Mouse (Mus musculus) heart, postnatal 25 days (tissue): Measurements from ENCODE around the gene St3gal6. TPM values are rescaled to one million over a fixed set of nuclear protein-coding genes. Genes with fewer than 3 reads are reported as not detected.

Source experiments
- DNase-seq: peaks from one replicate; pipeline ENCODE4 v3.0.0; 2022; ENCODE audit warnings: low spot score
- intact Hi-C: fragments of 180-260 bp; cut with DNase I; formaldehyde crosslinking; loops from one replicate; pipeline ENCODE4 v1.15.1; 2025
- total RNA-seq, 2 experiments: library from RNA; stranded (reverse); gene quantifications; 2 replicates each; pipeline ENCODE4 v1.2.3; 2021

The St3gal6 gene
- total RNA-seq, 2 experiments from 2014 or later = 40.6 to 44.7 TPM

DNA sequence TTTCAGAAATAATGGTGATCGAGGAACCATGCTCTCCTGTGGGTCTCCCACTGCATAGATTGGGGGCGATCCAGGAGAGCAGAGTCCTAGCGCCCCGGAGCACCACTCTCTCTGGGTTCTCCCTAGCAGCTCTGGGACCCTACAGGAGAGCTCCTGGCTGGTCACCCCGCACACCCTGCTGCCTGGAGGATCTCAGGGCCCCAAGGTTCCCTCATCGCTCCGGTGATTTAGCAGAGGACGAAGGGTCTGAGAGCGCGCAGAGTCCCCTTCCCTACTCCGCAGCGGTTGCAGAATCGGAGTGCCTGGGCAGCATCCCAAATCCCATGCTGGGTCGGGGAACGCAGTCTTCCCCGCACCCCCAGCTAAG lies 1.4 kb downstream of the St3gal6 start:
- no peak for DNase-seq
- intact Hi-C loops = loop anchor here (2.0 to 5.0 kb wide), 4 partner anchors 26 to 115 kb away; partner anchors contain the start of gene Dcbld2

DNA sequence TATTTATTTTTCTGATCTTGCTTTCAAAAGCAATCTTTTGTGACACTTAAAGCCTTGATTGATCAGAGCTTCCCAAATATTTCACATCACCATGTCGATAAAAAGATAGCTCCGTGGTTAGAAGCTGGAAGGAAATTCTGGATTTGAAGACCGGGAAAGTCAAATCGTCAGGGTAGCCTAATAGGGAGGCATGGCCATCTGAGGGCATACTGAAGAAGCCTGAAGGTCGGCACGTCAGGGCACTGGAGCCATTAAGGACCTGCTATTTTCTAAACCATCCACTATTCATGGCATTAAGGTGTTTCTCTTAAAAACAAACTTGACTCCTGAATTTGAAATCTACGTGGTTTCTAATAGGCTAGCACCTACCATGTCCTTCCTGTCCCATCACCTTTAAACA lies 2.1 kb downstream of the St3gal6 start:
- no peak for DNase-seq
- intact Hi-C loops = loop anchor here (2.0 to 5.0 kb wide), 4 partner anchors 25 to 115 kb away; partner anchors contain the start of gene Dcbld2

- DNase-seq = no peak
- intact Hi-C loops = loop anchor here (5.0 kb wide), 2 partner anchors 101 to 114 kb away; partner anchors contain the start of gene Dcbld2
Measured at GRCm38 (mm10) chr16:58521182-58521581, 2.9 kb downstream of the St3gal6 start.

GRCm38 (mm10) chr16:58520457-58520856 lies 3.6 kb downstream of the St3gal6 start:
- DNase-seq = no peak
- intact Hi-C loops = loop anchor here (5.0 kb wide), 2 partner anchors 102 to 113 kb away; partner anchors contain the start of gene Dcbld2

GRCm38 (mm10) chr16:58519650-58520073 lies 4.4 kb downstream of the St3gal6 start:
- peak; percentile 17 for DNase-seq
- intact Hi-C loops = loop anchor here (5.0 kb wide), 2 partner anchors 103 to 112 kb away; partner anchors contain the start of gene Dcbld2

- no peak for DNase-seq
- intact Hi-C loops = no loop called here
Measured at GRCm38 (mm10) chr16:58516960-58517798, 6.9 kb downstream of the St3gal6 start.

DNA sequence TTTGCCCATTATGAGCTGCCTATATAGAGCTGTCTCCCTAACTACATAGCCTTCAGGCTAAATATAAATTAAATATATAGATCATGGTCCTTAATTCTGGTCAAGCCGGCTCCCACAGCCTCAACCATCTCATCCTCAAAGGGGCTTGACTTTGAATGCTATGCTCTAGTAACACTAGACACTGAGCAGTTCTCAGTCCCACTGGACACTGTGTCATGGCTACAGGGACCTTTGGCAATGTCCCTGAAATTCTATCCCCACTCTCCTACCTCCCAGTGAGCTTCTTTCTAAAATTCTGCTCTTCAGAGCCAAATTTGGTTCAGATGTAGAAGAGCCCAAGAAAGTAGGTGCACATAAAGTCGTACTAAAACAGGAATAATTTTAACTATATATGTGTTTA lies 7.9 kb downstream of the St3gal6 start:
- no peak for DNase-seq
- intact Hi-C loops = no loop called here

DNA sequence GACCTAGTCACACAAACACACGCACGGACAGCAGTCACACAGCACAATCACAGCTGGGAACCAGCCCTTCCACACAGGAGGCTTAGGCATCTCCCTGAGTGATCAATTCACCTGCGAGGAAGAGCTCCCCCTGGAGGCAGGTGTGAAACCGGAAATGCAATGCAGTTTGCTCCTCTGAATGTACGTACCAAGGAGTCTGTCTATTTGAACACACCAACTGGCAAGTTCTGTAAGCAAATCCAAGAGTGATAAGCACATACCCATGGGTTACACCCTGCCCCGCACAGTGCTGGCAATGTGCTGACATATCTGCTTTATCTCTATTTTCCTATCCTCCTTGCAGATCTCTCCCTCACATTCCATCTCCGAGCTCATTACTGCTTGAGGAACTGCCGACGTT lies 9.5 kb downstream of the St3gal6 start:
- DNase-seq = no peak
- intact Hi-C loops = no loop called here

DNA sequence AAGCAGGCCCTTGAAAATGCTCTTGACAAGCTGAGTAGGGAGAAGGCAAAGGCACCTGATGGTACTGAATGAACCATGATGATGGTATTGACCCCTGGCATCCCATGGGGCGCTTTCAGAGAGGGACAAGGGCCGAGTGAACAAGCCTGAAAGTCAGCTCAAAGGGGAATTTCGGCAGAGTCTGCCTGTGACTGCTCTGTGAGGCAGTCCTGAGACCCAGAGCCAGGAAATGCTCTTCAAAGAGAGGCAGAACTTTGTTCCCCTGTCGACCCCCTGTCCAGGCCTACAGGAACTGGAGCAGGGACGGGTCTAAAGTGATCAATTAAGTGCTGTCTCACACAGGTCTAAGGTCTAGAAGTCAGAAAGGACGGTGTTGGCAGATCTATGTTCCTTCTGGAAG lies 10.3 kb downstream of the St3gal6 start:
- intact Hi-C loops = no loop called here
- no peak for DNase-seq

- peak; percentile 19 for DNase-seq
- intact Hi-C loops = no loop called here
Measured at GRCm38 (mm10) chr16:58512887-58513286, 11.2 kb downstream of the St3gal6 start.

DNA sequence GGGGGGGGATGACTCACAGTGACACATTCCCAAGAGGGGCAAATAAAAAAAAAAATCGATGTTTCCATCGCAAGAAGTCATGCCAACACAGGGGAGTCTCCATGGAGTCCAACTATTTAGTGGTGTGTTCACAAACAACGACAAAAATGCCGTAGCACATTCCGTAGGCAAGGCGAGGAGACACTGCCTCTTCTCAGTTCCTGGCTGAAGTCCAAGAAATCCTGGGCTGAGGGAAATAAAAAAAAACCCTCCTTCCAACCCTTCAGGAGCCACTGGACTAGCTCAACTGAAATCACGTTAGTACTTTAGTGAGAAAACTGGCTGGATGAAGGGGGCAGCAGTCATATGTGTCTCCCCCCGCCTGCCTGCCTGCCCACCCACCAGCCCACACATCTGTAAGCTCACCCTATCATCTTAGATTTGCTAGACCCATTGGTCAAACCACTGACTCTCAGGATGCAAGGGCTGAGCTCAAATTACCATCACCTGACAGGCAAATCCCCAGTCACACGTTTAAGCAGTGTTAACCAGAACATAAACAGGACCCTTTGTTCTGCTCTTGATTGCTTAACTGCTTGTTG lies 11.8 kb downstream of the St3gal6 start:
- intact Hi-C loops = no loop called here
- peak; percentile 6 for DNase-seq

GRCm38 (mm10) chr16:58504945-58505344 lies 19.1 kb downstream of the St3gal6 start:
- intact Hi-C loops = no loop called here

DNA sequence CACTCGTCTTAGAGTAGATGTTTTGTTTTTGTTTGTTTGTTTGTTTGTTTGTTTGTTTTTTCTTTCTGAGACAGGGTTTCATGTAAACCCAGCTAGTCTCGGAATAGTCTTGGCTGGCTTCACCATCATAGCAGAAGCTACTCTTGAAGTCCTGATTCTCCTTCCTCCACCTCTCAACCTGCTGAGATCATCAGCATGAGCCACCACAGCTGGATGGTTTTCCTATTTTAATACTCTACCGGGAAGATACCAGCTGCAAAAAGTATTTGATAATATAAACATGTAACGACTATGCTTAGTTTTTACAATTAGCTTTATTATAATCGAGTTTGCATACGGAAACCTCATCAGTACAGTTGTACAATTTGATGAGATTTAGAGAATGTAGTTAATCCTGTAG lies 21.5 kb downstream of the St3gal6 start:
- no peak for DNase-seq
- intact Hi-C loops = no loop called here

More at GRCm38 (mm10) chr16:58504945-58505344, 19.1 kb downstream of the St3gal6 start:
- DNase-seq = no peak

GRCm38 (mm10) chr16:58501760-58502301 lies 22.2 kb downstream of the St3gal6 start:
- intact Hi-C loops = no loop called here
- DNase-seq = no peak

DNA sequence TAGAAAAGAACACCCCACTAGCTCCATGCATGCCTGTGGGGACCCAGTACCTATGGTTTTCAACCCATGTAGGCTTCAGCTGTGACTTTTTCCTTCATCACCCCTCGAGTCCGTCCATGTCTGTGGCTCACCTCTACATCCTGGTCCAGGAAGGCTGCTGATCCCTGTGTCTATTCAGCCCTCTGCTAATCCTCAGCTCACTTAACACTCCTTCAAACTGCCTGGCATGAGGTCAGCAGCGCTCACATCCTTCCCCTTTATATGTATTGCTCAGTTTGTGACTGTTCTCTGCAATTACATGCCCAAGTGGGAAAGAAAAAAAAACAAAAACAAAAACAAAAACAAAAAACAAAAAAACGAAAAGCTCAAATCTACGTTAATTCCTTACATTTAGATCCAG lies 24.4 kb downstream of the St3gal6 start:
- no peak for DNase-seq
- intact Hi-C loops = no loop called here

DNA sequence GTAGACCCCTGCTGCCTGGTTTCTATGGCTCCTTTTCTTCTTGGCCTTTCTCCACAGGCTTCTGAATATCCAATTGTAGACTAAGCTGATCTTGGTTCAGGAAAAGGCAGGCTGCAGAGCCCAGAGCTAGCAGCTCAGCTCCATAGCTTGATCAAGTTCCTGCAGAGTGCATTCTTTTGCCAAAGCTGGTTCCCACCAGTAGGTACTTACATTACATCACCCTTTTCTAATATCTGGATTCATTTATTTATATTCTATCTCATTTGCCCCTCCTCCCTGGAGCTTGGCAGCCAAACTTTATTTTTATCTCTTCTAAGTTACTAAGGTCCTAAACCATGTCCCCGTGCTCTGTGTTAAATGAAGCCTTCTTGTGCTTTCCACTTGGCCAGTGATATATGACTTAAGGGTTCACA lies 24.9 kb downstream of the St3gal6 start:
- no peak for DNase-seq
- intact Hi-C loops = no loop called here

DNA sequence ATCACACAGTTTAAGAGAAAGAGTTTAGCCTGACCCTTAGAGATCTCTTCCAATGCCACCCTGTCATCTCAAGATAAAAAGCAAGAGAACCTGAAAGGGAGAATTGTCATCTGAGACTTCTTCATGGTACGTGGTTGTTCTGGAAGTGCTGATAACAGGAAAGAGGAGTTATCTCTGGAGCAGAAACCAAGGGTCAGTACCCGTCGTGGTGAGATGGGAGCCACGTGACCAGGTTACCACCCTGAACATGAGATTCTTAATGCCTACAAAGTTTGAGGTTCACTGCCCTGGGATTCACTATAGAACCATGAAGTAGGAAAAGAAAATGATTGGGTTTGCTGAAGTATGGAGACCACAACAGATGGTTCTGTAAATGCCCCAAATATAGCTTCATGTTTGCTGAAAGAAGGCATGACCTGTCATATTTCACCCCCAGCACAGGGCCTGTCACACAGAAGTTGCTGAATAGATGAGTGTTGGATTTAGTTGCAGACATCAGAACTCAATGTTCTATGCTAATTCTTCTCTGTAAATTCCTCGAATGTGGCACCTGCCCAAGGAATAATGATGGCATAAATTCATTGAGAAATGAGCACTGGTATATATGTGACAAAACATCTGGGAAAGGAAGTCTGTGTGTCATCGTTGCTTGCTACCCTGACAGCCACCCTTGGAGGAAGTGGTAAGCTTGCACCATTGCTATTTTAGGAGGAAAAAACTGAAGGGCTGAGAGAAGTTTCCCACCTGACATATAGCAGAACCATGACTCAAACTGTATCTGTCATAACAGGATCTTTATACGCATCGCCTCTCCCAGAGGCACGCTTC lies 25.9 kb downstream of the St3gal6 start:
- intact Hi-C loops = loop anchor here (2.0 kb wide), 1 partner anchor 25 kb away; no protein-coding TSS in a partner anchor
- DNase-seq = no peak

DNA sequence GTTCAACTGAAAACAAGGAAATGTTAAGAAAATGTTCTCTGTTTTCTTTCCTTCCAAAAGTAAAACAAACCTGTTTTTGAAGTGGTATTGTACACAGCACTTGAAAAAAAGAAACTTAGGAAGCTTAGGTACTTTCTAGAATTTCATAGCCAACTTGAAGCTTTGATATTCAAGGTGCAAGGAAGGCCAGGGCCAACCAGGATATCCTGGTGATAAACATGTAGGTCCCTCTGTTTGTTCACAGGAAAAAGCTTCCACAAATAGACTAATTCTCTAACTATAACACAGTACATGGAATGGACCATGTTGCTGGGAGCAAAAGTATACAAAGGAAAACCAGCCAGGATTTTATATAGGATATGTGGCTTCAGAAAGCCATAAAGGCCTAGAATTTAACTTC lies 27.3 kb downstream of the St3gal6 start:
- no peak for DNase-seq
- intact Hi-C loops = loop anchor here (2.0 kb wide), 1 partner anchor 26 kb away; no protein-coding TSS in a partner anchor

DNA sequence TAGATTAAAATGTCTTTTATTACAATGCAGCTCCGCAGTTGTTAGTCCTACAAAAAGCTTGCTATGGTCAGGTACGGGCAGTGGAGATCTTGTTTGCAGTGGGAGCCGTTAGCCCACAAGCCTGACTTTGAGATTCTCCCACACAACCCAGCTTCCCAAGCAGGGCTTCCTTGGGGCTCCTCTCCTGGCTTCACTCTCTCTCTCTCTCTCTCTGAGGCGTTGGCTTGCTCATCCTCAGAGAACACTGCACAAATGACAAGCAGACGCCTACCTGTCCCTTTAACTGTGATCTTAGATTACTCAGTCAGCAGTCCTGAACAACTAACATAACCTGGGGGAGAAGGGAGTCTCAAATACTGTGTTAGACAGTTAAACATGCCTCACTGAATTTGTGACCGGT lies 36.2 kb downstream of the St3gal6 start:
- no peak for DNase-seq
- intact Hi-C loops = no loop called here

DNA sequence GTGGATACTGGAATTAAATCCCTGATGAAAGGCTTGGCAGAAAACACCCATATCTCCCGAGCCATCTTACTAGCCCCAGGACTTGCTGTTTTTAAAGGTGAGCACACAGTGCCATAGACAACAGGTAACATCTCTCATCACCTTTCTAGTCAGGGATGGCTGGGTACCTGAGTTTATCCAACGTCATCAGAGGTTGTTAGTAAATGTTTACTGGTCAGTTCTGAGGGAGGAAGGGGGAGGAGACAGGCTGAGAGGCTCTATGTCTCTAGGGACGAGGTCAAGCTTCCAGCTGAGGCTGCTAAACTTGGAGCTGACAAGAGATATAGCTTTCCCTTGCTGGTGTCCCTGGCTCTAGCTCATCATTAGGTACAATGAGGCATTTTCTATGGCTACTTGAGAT lies 41.7 kb downstream of the St3gal6 start:
- no peak for DNase-seq
- intact Hi-C loops = no loop called here
